Mouse (Mus musculus) kidney, embryonic 14.5 days (tissue): Measurements from ENCODE around the gene Gimap9. TPM values are rescaled to one million over a fixed set of nuclear protein-coding genes. Genes with fewer than 3 reads are reported as not detected.

Experiments
- ATAC-seq: fragments of 200-750 bp; cut with Nextera tagmentation; 2 replicates; pipeline ENCODE4 v1.8.0; 2017; ENCODE audit warnings: moderate number of reproducible peaks, mild to moderate bottlenecking, moderate TSS enrichment, moderate library complexity; ENCODE audit not compliant: low FRiP score, low TSS enrichment
- H3K27ac ChIP-seq: fragments of 300-500 bp; sonication (generic); 2 replicates; pipeline ENCODE4 v1.5.1; 2014; ENCODE audit warnings: low read depth, mild to moderate bottlenecking, low read length, moderate library complexity, mixed read lengths
- H3K27me3 ChIP-seq: fragments of 300-500 bp; sonication (generic); 2 replicates; pipeline ENCODE4 v1.6.1; 2014; ENCODE audit warnings: mild to moderate bottlenecking, low read length; ENCODE audit not compliant: control insufficient read depth, insufficient read depth
- H3K36me3 ChIP-seq: fragments of 300-500 bp; sonication (generic); 2 replicates; pipeline ENCODE4 v1.6.1; 2014; ENCODE audit warnings: low read length, mixed read lengths; ENCODE audit not compliant: control insufficient read depth, insufficient read depth
- H3K4me1 ChIP-seq: fragments of 300-500 bp; sonication (generic); 2 replicates; pipeline ENCODE4 v1.6.1; 2014; ENCODE audit warnings: low read length, mixed read lengths; ENCODE audit not compliant: control insufficient read depth, insufficient read depth
- H3K4me2 ChIP-seq: fragments of 300-500 bp; sonication (generic); replicated peaks from 2 replicates; pipeline ENCODE4 v1.6.1; 2014; ENCODE audit warnings: low read depth, mild to moderate bottlenecking, low read length
- H3K4me3 ChIP-seq: fragments of 300-500 bp; sonication (generic); 2 replicates; pipeline ENCODE4 v1.5.1; 2014; ENCODE audit warnings: mild to moderate bottlenecking, low read length
- H3K9ac ChIP-seq: fragments of 300-500 bp; sonication (generic); 2 replicates; pipeline ENCODE4 v1.6.1; 2014; ENCODE audit warnings: low read depth, mild to moderate bottlenecking, low read length, moderate library complexity
- H3K9me3 ChIP-seq: fragments of 300-500 bp; sonication (generic); 2 replicates; pipeline ENCODE4 v1.6.1; 2016; ENCODE audit warnings: low read length; ENCODE audit not compliant: control insufficient read depth
- WGBS: fragments of 180-500 bp; shearing (Covaris S2); extraction: QIAGEN DNeasy Blood & Tissue Kit; methylation state at CpG from one replicate; pipeline ENCODE4 v1.1.7; 2014; 5-methylcytosine and 5-hydroxymethylcytosine counted together
- polyA plus RNA-seq: library from polyadenylated mRNA; unstranded; fragments of >200 nt; fragmentation: Nextera tagmentation; extraction: Ambion mirVana; gene quantifications from 2 replicates; pipeline ENCODE4 v1.2.1, GENCODE M21; 2014

The Gimap9 gene
- polyA plus RNA-seq, 1 experiment from 2014 or later = 9.9 TPM

GRCm38 (mm10) chr6:48674291-48675058, 1.5 kb upstream of the Gimap9 start:
- no peaks in the 10 kb centered on the region for H3K9me3 ChIP-seq
- WGBS = 93% methylated on average over 9 of the region's 9 CpGs
- ATAC-seq = no peak

GRCm38 (mm10) chr6:48675400-48675930, 464 bp upstream of the Gimap9 start:
- Histone ChIP-seq H3K9ac (no peak overlapping the region), H3K4me1 (0 out of 2 replicates have a peak, but pooled peaks cover 2% of the 10 kb centered on the region), H3K4me3 (peak overlapping the region; percentile 27; the same call in 1 of the 2 replicates), H3K27me3 (no peaks in the 10 kb centered on the region), H3K4me2 (peak overlapping the region; percentile 34), H3K36me3 (no peaks in the 10 kb centered on the region), H3K9me3 (no peaks in the 10 kb centered on the region), H3K27ac (no peak overlapping the region)
- no peak for ATAC-seq
- WGBS = 54% methylated on average over 10 of the region's 10 CpGs

More at GRCm38 (mm10) chr6:48674291-48675058, 1.5 kb upstream of the Gimap9 start:
- no peak overlapping the region for H3K9ac ChIP-seq
- H3K36me3 ChIP-seq = no peaks in the 10 kb centered on the region
- no peak overlapping the region for H3K4me2 ChIP-seq
- H3K27me3 ChIP-seq = no peaks in the 10 kb centered on the region
- H3K27ac ChIP-seq = no peak overlapping the region
- no peak overlapping the region for H3K4me3 ChIP-seq
- 0 out of 2 replicates have a peak, but pooled peaks cover 2% of the 10 kb centered on the region for H3K4me1 ChIP-seq

- H3K4me1 ChIP-seq = 0 out of 2 replicates have a peak, but pooled peaks cover 2% of the 10 kb centered on the region
- WGBS = 89% methylated on average over 5 of the region's 5 CpGs
- H3K4me3 ChIP-seq = no peak overlapping the region
- H3K4me2 ChIP-seq = no peak overlapping the region; the same call in 1 of the 2 replicates
- no peaks in the 10 kb centered on the region for H3K36me3 ChIP-seq
- no peak overlapping the region for H3K9ac ChIP-seq
- H3K27ac ChIP-seq = no peak overlapping the region
- no peak for ATAC-seq
- H3K9me3 ChIP-seq = no peaks in the 10 kb centered on the region
- H3K27me3 ChIP-seq = no peaks in the 10 kb centered on the region
Observed at GRCm38 (mm10) chr6:48676860-48677415, 1.0 kb downstream of the Gimap9 start.

- no peaks in the 10 kb centered on the region for H3K36me3 ChIP-seq
- WGBS = 92% methylated on average over 17 of the region's 17 CpGs
- H3K9me3 ChIP-seq = no peaks in the 10 kb centered on the region
- ATAC-seq = no peak
- H3K27me3 ChIP-seq = no peaks in the 10 kb centered on the region
- no peak overlapping the region for H3K9ac ChIP-seq
- no peak overlapping the region for H3K27ac ChIP-seq
- no peak overlapping the region for H3K4me2 ChIP-seq
- H3K4me1 ChIP-seq = 0 out of 2 replicates have a peak, but pooled peaks cover 2% of the 10 kb centered on the region
- no peak overlapping the region for H3K4me3 ChIP-seq
Observed at GRCm38 (mm10) chr6:48677492-48678345, 1.8 kb downstream of the Gimap9 start.

- no peak overlapping the region for H3K4me3 ChIP-seq
- no peak overlapping the region for H3K4me2 ChIP-seq
- 76% methylated on average over 4 of the region's 4 CpGs for WGBS
- 0 out of 2 replicates have a peak, but pooled peaks cover 2% of the 10 kb centered on the region for H3K4me1 ChIP-seq
- ATAC-seq = no peak
- H3K9me3 ChIP-seq = no peaks in the 10 kb centered on the region
- H3K27ac ChIP-seq = no peak overlapping the region
- no peak overlapping the region for H3K9ac ChIP-seq
- no peaks in the 10 kb centered on the region for H3K36me3 ChIP-seq
- H3K27me3 ChIP-seq = no peaks in the 10 kb centered on the region
Observed at GRCm38 (mm10) chr6:48678391-48678790, 2.5 kb downstream of the Gimap9 start.

GRCm38 (mm10) chr6:48679701-48680100, 3.8 kb downstream of the Gimap9 start:
- 0 out of 2 replicates have a peak, but pooled peaks cover 2% of the 10 kb centered on the region for H3K4me1 ChIP-seq
- no peaks in the 10 kb centered on the region for H3K36me3 ChIP-seq
- H3K4me3 ChIP-seq = no peak overlapping the region
- no peak overlapping the region for H3K9ac ChIP-seq
- 76% methylated on average over 6 of the region's 6 CpGs for WGBS
- ATAC-seq = no peak
- H3K27ac ChIP-seq = no peak overlapping the region
- no peaks in the 10 kb centered on the region for H3K27me3 ChIP-seq
- no peak overlapping the region for H3K4me2 ChIP-seq
- no peaks in the 10 kb centered on the region for H3K9me3 ChIP-seq

GRCm38 (mm10) chr6:48680421-48680820, 4.5 kb downstream of the Gimap9 start:
- Histone ChIP-seq H3K36me3 (no peaks in the 10 kb centered on the region), H3K4me3 (no peak overlapping the region), H3K4me1 (0 out of 2 replicates have a peak, but pooled peaks cover 2% of the 10 kb centered on the region), H3K27me3 (no peaks in the 10 kb centered on the region), H3K9me3 (no peaks in the 10 kb centered on the region), H3K4me2 (no peak overlapping the region), H3K9ac (no peak overlapping the region), H3K27ac (no peak overlapping the region)
- 76% methylated on average over 5 of the region's 5 CpGs for WGBS
- no peak for ATAC-seq

- no peaks in the 10 kb centered on the region for H3K9me3 ChIP-seq
- 73% methylated on average over 3 of the region's 3 CpGs for WGBS
- H3K27ac ChIP-seq = no peak overlapping the region
Observed at GRCm38 (mm10) chr6:48681472-48682090, 5.7 kb downstream of the Gimap9 start.

More at GRCm38 (mm10) chr6:48681472-48682090, 5.7 kb downstream of the Gimap9 start:
- Histone ChIP-seq H3K4me2 (no peak overlapping the region), H3K4me1 (no peaks in the 10 kb centered on the region), H3K36me3 (no peaks in the 10 kb centered on the region), H3K27me3 (no peaks in the 10 kb centered on the region), H3K9ac (no peak overlapping the region), H3K4me3 (no peak overlapping the region)
- no peak for ATAC-seq
